Mouse (Mus musculus) G1E (cell line): Measurements from ENCODE around the gene Dhrs4. TPM values are rescaled to one million over a fixed set of nuclear protein-coding genes. Genes with fewer than 3 reads are reported as not detected.

ENCODE experiments used
- ATAC-seq: 2 replicates; pipeline ENCODE4 v1.8.0; 2016; ENCODE audit warnings: mild to moderate bottlenecking; ENCODE audit not compliant: insufficient number of reproducible peaks, poor library complexity, low FRiP score, severe bottlenecking; ENCODE audit errors: extremely low read depth
- DNase-seq: peaks from one replicate; pipeline ENCODE4 v3.0.0; 2012; ENCODE audit warnings: low spot score
- H3K27me3 ChIP-seq: 2 replicates; pipeline ENCODE4 v1.6.1; 2012; ENCODE audit warnings: mild to moderate bottlenecking, low read length, inconsistent platforms; ENCODE audit not compliant: insufficient read depth
- H3K36me3 ChIP-seq: replicated peaks from 2 replicates; pipeline ENCODE3; 2012; ENCODE audit warnings: mild to moderate bottlenecking, inconsistent platforms
- H3K4me1 ChIP-seq: 2 replicates; pipeline ENCODE4 v1.6.1; 2012; ENCODE audit warnings: low read depth, low read length, inconsistent platforms, mixed read lengths; ENCODE audit not compliant: insufficient read depth
- H3K4me3 ChIP-seq: 2 replicates; pipeline ENCODE4 v1.5.1; 2012; ENCODE audit warnings: low read depth, mild to moderate bottlenecking, inconsistent platforms, low read length, moderate library complexity, mixed read lengths
- H3K9me3 ChIP-seq: replicated peaks from 2 replicates; pipeline ENCODE4 v1.6.1; 2012; ENCODE audit warnings: inconsistent platforms
- CTCF ChIP-seq: IDR thresholded peaks from 2 replicates; pipeline ENCODE4 v1.5.1; 2012; ENCODE audit warnings: low read depth, low read length, inconsistent platforms, mixed read lengths
- GATA1 ChIP-seq: IDR thresholded peaks from 2 replicates; pipeline ENCODE4 v1.6.1; 2012; ENCODE audit warnings: borderline replicate concordance, low read length, inconsistent platforms, mixed read lengths
- GATA2 ChIP-seq: IDR thresholded peaks from 2 replicates; pipeline ENCODE4 v1.6.1; 2012; ENCODE audit warnings: low read depth, low read length, inconsistent platforms, borderline replicate concordance
- POLR2AphosphoS5 ChIP-seq: IDR thresholded peaks from 2 replicates; pipeline ENCODE4 v1.6.1; 2012; ENCODE audit warnings: low read depth, low read length, inconsistent platforms; ENCODE audit not compliant: insufficient replicate concordance
- TAL1 ChIP-seq: conservative IDR thresholded peaks from 2 replicates; pipeline ENCODE4 v1.6.1; 2012; ENCODE audit warnings: low read depth, low read length, inconsistent platforms, mixed read lengths
- polyA plus RNA-seq: library from polyadenylated mRNA; stranded (reverse); fragments of >175 nt; gene quantifications from 2 replicates; pipeline ENCODE4 v1.2.3, GENCODE M21; 2012
- total RNA-seq, 2 experiments: library from RNA; stranded (forward) in 1 of 2; stranded (reverse) in 1 of 2; fragments of 200-1000 nt in 1 of 2; fragments of >200 nt in 1 of 2; fragmentation: Nextera tagmentation in 1 of 2; gene quantifications; 2 replicates each; pipeline ENCODE4 v1.2.3; 2014 to 2017

Dhrs4 gene
- total and polyA plus RNA-seq, 3 experiments: 21.1 to 47.7 (median 37.4) TPM

DNA sequence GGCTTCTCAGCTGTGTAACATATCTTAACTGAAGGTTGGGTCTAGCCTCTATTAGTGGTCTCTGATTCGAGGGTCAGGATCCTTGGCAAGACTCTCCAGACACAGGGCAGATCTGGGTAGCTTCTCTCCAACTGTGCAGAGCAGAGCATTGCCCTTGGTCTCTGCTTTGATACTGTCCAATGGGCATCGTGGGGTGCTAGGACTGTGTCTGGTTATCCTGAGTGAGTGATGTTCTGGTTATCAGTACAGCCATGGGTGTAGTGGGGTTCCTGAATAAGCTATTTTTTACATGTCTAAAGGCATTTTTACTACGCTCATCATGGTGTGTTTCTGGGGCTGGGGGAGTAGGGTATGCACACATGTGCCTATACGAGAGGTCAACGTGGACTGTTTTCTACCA, 729 bp upstream of the Dhrs4 start:
- H3K4me3 ChIP-seq: no peak overlapping the region; the same call in 1 of the 2 replicates
- peaks cover 37% of the 10 kb centered on the region for H3K4me1 ChIP-seq
- no peaks in the 10 kb centered on the region for H3K9me3 ChIP-seq
- TF ChIP-seq GATA2: no peak
- TF ChIP-seq CTCF: no peak
- TF ChIP-seq TAL1: no peak
- TF ChIP-seq POLR2AphosphoS5: no peak
- TF ChIP-seq GATA1: no peak
- H3K27me3 ChIP-seq: no peaks in the 10 kb centered on the region
- no peak for DNase-seq
- ATAC-seq: no peak
- H3K36me3 ChIP-seq: peaks cover 26% of the 10 kb centered on the region

DNA sequence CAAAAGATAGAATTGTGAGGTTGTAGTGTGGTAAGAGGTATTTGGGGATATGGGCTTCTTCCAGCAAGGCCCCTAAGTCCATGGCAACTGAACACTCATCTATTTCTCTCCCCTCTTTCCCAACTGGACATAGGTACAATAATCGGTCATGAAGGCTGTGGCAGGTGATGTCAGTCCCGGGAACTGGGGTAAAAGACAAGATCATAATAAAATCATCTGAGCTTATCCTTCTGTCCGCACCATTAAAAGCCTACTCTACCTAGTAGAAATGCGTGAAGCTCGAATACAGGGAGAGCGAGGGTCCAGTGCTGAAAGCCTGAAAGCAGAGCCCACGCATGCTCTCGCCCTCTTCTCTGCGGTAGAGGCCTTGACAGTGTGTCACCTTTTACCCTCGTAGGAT, 1.1 kb downstream of the Dhrs4 start:
- ATAC-seq: no peak
- Histone ChIP-seq H3K27me3 (no peaks in the 10 kb centered on the region), H3K9me3 (no peaks in the 10 kb centered on the region), H3K4me1 (peaks cover 39% of the 10 kb centered on the region), H3K4me3 (peak overlapping the region; percentile 25; the same call in 1 of the 2 replicates), H3K36me3 (peaks cover 37% of the 10 kb centered on the region)
- TF ChIP-seq TAL1 (no peak), GATA1 (no peak), GATA2 (no peak), POLR2AphosphoS5 (no peak), CTCF (no peak)
- no peak for DNase-seq

DNA sequence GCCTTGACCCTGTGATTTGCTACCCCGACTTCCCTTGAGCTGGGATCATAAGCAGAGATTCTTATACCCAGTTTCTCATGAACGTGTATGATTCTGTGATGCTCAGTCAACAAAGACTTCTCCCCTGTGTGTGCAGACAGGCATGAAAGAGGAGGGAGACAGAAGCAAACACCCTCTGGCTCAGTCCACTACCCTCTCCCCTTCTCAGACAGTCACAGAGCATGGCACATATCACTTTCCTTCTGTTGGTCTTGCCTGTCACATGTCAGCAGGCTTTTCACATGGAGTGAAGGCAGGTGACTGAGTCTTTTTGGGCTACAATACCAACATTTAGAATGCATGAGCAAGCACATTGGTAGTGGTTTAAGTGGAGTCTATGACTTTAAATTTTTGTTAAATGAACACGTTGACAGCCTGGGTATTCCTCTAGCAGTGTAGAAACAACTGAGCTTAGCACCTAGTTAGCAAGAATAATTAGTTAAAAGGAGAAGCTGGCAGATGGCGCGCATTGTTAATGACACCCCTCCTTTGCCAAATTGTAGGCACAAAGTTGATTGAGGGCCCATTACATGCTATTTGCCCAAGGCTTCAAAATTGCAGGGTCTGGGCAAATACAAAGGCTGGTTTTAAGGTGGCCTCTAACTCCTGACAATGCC, 6.0 kb downstream of the Dhrs4 start:
- Histone ChIP-seq H3K36me3 (peaks cover 81% of the 10 kb centered on the region), H3K4me3 (no peak overlapping the region), H3K9me3 (no peaks in the 10 kb centered on the region), H3K27me3 (no peaks in the 10 kb centered on the region), H3K4me1 (peaks cover 26% of the 10 kb centered on the region)
- TF ChIP-seq TAL1 (no peak), CTCF (no peak), POLR2AphosphoS5 (no peak), GATA2 (no peak), GATA1 (no peak)
- no peak for ATAC-seq
- DNase-seq: no peak

DNA sequence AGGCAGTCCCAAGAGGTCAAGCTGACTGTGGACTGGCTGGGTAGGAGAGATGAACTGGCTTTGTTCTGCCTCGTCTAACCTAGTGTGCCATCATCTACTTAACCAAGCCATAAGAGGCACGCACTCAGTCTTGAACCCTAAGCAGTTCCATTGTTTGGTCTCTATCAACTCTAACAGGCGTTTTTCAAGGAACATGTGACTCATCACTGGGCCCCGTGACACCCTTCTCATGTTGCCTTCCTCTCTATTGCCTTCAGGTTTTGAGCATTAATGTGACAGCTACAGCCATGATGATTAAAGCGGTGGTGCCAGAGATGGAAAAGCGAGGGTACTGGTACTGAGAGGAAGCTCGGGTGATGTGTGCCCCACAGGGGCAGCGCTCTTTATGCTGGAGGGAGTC, 8.3 kb downstream of the Dhrs4 start:
- no peak for ATAC-seq
- no peak for DNase-seq

DNA sequence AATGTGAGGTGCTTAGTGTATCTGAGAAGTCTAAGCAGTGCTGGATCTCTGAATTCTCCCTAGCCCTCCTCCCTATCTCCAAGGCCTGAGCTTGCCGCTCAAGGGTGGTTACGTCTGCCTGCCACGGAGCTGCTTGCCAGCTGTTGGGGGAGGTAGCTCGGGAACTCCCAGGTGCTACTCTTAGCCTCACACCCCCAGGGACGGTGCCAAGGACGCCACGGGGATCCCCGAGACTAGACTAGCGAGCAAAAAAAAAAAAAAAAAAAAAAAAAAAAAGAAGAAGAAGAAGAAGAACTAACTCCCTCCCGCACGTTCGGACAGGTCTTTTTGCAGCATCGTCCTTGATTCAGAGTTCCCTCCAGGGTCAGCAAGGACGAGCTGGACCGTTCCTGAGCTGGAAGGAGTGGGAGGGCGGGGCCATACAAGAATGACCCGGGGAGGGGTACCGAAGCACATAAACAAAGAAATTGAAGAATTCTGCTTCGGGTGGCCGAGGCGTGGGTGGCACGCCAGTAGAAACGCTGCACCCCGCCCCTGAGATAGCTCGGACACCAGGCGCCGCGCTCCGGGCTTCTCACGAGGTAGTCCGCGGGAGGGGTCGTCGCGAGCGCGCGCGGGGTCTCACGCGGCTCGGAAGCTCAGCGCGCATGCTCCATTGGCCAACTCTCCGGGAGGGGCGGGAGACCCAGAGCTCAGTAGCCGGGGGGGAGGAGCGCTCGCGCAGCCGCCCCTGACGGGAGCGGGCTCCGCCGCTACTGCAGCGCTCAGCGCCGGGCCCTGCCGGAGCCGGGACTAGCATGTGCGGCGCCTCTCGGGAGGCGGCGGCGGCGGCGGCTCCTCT, 12.0 kb downstream of the Dhrs4 start, which contains the start of gene Carmil3:
Gene Carmil3, plus strand, starts transcription at position 291 of the 841 bp plus-strand sequence.
- TF ChIP-seq GATA1 (no peak), GATA2 (no peak), CTCF (no peak), POLR2AphosphoS5 (no peak), TAL1 (no peak)
- Histone ChIP-seq H3K4me3 (peak within 1 kb of the TSS; percentile 75), H3K9me3 (no peaks in the 10 kb centered on the region), H3K36me3 (peaks cover 40% of the 10 kb centered on the region), H3K27me3 (peaks cover 15% of the 10 kb centered on the region; the same call in 1 of the 2 replicates), H3K4me1 (peaks cover 37% of the 10 kb centered on the region)
- ATAC-seq (no peak), DNase-seq (peak; percentile 70)

More for the DNA sequence above, 8.3 kb downstream of the Dhrs4 start:
- H3K27me3 ChIP-seq: no peaks in the 10 kb centered on the region
- peaks cover 29% of the 10 kb centered on the region for H3K4me1 ChIP-seq
- peaks cover 63% of the 10 kb centered on the region for H3K36me3 ChIP-seq
- no peak overlapping the region for H3K4me3 ChIP-seq
- TF ChIP-seq POLR2AphosphoS5 (no peak), CTCF (no peak), GATA2 (no peak), TAL1 (no peak), GATA1 (no peak)
- no peaks in the 10 kb centered on the region for H3K9me3 ChIP-seq

DNA sequence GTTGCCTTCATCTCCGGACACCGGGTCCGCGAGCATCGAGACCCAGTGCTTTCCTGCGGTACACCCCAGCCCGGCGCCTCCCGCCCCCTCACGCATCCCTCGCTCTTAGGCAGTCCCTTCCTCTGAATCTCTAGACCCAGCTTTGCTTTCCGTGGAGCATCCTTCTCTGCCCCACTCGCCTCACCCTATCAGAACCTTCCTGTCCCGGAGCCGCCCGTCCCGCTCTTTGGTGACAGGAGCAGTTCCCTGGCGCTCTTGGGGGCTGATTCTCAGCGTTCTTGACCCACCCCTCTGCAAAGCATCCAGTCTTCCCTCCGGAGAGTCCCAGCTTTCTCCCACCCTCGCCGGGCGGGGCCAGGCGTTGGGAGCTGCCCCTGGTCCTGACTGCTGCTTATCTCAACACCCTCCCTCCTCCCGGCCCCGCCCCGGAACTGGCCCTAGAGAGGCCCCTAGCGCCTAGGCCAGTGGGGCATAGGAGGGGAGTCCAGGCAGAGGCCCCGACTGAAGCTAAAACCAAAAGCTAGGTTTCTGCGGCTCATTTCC, 12.8 kb downstream of the Dhrs4 start:
- Histone ChIP-seq H3K4me1 (peaks cover 41% of the 10 kb centered on the region), H3K27me3 (peaks cover 15% of the 10 kb centered on the region; the same call in 1 of the 2 replicates), H3K4me3 (peak overlapping the region; percentile 75), H3K9me3 (no peaks in the 10 kb centered on the region), H3K36me3 (peaks cover 33% of the 10 kb centered on the region)
- ATAC-seq (peak; percentile 93), DNase-seq (peak; percentile 83)
- TF ChIP-seq GATA2 (no peak), GATA1 (no peak), POLR2AphosphoS5 (no peak), CTCF (no peak), TAL1 (no peak)
